Mouse (Mus musculus): ENCODE measurements around the gene Pttg1.

Gene Pttg1

GRCm38 (mm10) chr11:43374956-43375355, 51.1 kb downstream of the Pttg1 start:
- DNase-seq (ENCODE audit: low spot score), result no peak

DNA sequence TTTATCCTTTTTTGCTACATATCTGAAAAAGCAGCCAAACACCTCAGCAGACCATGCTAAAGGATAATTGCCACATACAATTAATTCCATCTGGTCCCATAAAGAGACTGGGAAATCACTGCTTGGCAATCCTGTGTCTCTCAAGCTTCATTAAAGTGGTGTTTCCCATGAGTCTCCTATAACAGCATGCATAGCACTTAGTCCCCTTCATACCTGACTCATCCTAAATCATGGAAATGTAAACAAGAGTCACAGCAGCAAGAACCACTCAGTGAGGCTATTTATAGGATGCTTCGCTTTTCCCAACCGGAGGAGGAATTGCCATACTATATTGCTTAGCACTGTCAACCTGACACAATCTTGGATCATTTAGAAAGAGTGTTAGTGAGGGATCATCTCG, 52.7 kb downstream of the Pttg1 start:
- DNase-seq (ENCODE audit: low spot score), result no peak

GRCm38 (mm10) chr11:43371807-43372206, 54.2 kb downstream of the Pttg1 start:
- DNase-seq (ENCODE audit: low spot score), result no peak
